Mouse (Mus musculus) adrenal gland, postnatal 36 days (tissue): Measurements from ENCODE around the gene Hist2h2aa1. TPM values are rescaled to one million over a fixed set of nuclear protein-coding genes. Genes with fewer than 3 reads are reported as not detected.
"Not testable (repeated sequence)": the region's sequence is repeated elsewhere in the genome, so short reads cannot be mapped to it uniquely, and the experiment has no call there.

Experiments
- DNase-seq, 2 experiments: peaks; one replicate each; pipeline ENCODE4 v3.0.0; 2021; ENCODE audit warnings: mixed read lengths in 1 of 2
- long read RNA-seq, 2 experiments: library from polyadenylated mRNA; stranded (forward); transcript quantifications; one replicate each; pipeline ENCODE4 v2.0.0; 2021; ENCODE audit warnings: borderline sequencing depth in 2 of 2
- total RNA-seq, 2 experiments: library from RNA; stranded (reverse); gene quantifications; 2 replicates each; pipeline ENCODE4 v1.2.3; 2021

Gene Hist2h2aa1
- total RNA-seq = 10 to 100 TPM in 1 of 2 experiments, 1 to 10 TPM in 1; 2.9 to 13.5 TPM
- long read RNA-seq, experiment 1, transcript Hist2h2aa1-201 (1 exons, 586 nt) = major isoform, 196 of 196 reads
- long read RNA-seq, experiment 1, partial matches to known transcripts = 0 of 196 reads
- long read RNA-seq, experiment 1, other reads (novel, unspliced or antisense) = 0 of 196 reads
- long read RNA-seq, experiment 2, transcript Hist2h2aa1-201 (1 exons, 586 nt) = major isoform, 65 of 65 reads
- long read RNA-seq, experiment 2, partial matches to known transcripts = 0 of 65 reads
- long read RNA-seq, experiment 2, other reads (novel, unspliced or antisense) = 0 of 65 reads

- DNase-seq = peak; percentile 84 to 87
These were observed at the start of gene Hist2h2aa1 for GRCm38 (mm10) chr3:96245003-96245886. Gene Hist2h2aa1, plus strand, starts transcription at chr3:96245497.

GRCm38 (mm10) chr3:96195616-96196313 is 49.5 kb upstream of the Hist2h2aa1 start:
- DNase-seq = no peak

GRCm38 (mm10) chr3:96196437-96197128 is 48.7 kb upstream of the Hist2h2aa1 start:
- DNase-seq = no peak

GRCm38 (mm10) chr3:96197129-96197749 is 48.1 kb upstream of the Hist2h2aa1 start:
- peak; percentile 91 to 93 for DNase-seq

- DNase-seq = no peak
These were observed 47.1 kb upstream of the Hist2h2aa1 start for GRCm38 (mm10) chr3:96198181-96198580.

- DNase-seq = not testable (repeated sequence)
These were observed 46.6 kb upstream of the Hist2h2aa1 start for GRCm38 (mm10) chr3:96198601-96199251.

- no peak for DNase-seq
These were observed 45.6 kb upstream of the Hist2h2aa1 start for GRCm38 (mm10) chr3:96199731-96200130.

- DNase-seq = no peak
These were observed 37.5 kb upstream of the Hist2h2aa1 start for GRCm38 (mm10) chr3:96207819-96208218.

GRCm38 (mm10) chr3:96209242-96209641 is 36.1 kb upstream of the Hist2h2aa1 start:
- peak; percentile 34 to 57 for DNase-seq

- peak in 1 of 2 experiments; percentile 15 for DNase-seq
These were observed 26.1 kb upstream of the Hist2h2aa1 start for GRCm38 (mm10) chr3:96219191-96219641.

GRCm38 (mm10) chr3:96219661-96220130 is 25.6 kb upstream of the Hist2h2aa1 start, which contains the start of the genes Bola1 and Hist2h2ab:
Gene Bola1, minus strand, starts transcription at chr3:96219709.
Gene Hist2h2ab, plus strand, starts transcription at chr3:96219865.
- peak; percentile 72 to 76 for DNase-seq

GRCm38 (mm10) chr3:96220131-96220764 is 25.0 kb upstream of the Hist2h2aa1 start:
- not testable (repeated sequence) for DNase-seq

GRCm38 (mm10) chr3:96220765-96221639 is 24.3 kb upstream of the Hist2h2aa1 start, which contains the start of the genes Hist2h2ac and Hist2h2be:
Gene Hist2h2ac, minus strand, starts transcription at chr3:96220880.
Gene Hist2h2be, plus strand, starts transcription at chr3:96221119.
- DNase-seq = peak; percentile 86 to 88

- DNase-seq = peak; percentile 30 to 31
These were observed 23.7 kb upstream of the Hist2h2aa1 start for GRCm38 (mm10) chr3:96221640-96222038.

GRCm38 (mm10) chr3:96222774-96223173 is 22.5 kb upstream of the Hist2h2aa1 start:
- DNase-seq = no peak

- DNase-seq = no peak
These were observed 19.9 kb upstream of the Hist2h2aa1 start for GRCm38 (mm10) chr3:96225421-96225820.

GRCm38 (mm10) chr3:96226695-96227648 is 18.3 kb upstream of the Hist2h2aa1 start:
- DNase-seq = peak; percentile 44 to 56
